Mouse (Mus musculus) ZHBTc4 (cell line): ENCODE measurements around the gene Rbpms2.
"Not testable (repeated sequence)": the region's sequence is repeated elsewhere in the genome, so short reads cannot be mapped to it uniquely, and the experiment has no call there.

Source experiments
- DNase-seq: peaks from one replicate; pipeline ENCODE4 v3.0.0-alpha.2; 2011; ENCODE audit warnings: low read depth, low spot score

Gene Rbpms2

DNA sequence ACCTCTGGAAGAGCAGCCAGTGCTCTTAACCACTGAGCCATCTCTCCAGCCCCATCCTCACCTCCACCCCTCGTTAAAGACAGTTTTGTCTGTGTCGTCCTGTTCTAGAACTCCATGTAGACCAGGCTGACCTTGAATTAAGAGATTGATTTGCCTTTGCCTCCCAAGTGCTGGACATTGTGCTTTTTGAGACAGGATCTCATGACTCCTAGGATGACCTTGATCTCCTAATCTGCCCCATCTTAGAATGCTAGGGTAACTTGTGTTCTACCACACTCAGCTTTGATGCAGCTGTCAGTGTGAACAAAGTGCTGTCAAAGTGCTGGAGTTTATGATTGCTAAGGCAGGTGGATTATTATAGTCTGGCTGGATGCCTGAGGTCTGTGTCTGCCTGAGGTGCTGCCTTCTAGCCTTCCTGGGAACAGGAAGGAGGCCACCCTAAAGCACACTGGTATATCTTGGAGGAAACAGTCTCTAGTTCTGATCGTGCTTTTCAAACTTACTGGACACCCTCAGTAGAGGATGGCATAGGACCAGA, 25.3 kb downstream of the Rbpms2 start:
- no peak for DNase-seq

GRCm38 (mm10) chr9:65655540-65655939, 26.1 kb downstream of the Rbpms2 start:
- no peak for DNase-seq

- DNase-seq: no peak
These were observed 27.8 kb downstream of the Rbpms2 start for GRCm38 (mm10) chr9:65657218-65657617.

DNA sequence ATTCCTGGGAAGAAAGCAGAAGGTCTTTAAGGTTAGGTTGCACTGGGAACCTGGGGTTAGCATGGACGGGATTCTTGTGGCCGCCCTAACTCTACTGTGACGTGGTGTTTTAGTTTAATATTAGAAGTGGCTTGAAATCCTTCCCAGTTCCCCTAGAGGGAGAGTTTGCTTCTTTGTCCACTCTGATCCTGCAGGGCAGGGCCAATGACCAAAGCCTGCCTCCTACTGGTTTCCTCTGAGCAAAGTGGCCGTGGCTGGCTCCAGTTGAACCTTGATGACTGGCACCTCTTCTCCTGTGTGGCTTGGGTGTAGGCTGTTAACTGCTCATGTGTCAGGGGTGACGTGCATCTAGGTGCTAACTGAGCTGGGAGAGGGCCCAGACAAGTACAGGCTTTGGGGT, 31.6 kb downstream of the Rbpms2 start:
- DNase-seq: no peak

- DNase-seq: no peak
These were observed 32.0 kb downstream of the Rbpms2 start for GRCm38 (mm10) chr9:65661493-65661892.

GRCm38 (mm10) chr9:65664163-65664562, 34.7 kb downstream of the Rbpms2 start:
- DNase-seq: peak; percentile 83

DNA sequence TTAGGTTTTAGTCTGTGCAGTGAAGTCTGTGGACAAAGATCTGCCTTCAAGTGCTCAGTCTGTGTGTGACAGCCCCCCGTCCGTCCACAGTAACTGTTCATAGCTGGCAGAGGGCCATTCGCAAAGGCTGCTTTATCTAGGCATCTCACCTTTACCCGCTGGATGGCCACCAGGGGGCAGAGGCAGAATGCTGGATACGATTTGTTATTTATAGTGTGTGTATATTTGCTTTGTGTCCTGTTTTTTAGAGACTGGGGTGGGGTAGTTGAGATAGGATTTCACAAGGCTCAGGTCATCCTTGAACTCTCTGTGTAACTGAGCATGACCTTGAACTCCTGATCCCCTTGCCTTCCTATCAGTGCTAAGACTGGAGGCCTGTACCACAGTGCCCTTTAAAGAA, 36.6 kb downstream of the Rbpms2 start:
- peak; percentile 81 for DNase-seq

DNA sequence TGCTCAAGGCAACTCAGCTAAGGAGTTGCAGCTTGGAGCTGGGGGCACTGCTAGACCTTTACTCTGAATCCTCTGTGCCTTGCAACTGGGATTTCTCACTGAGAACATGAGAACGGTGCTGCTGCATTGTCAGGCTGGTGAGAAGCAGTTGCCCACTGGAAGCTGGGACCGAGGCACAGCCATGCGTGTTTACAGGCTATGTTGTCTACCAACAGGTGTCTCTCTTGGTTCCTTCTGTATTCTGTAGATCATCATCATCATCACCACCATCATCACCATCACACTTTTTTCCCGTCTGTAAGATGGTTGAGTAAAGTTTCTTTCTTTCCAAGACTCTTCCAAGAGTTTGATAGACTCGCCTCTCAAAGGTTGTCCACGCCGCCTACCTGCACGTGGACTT, 38.3 kb downstream of the Rbpms2 start, which contains the start of gene Oaz2:
Gene Oaz2 (plus strand): TSS at position 301 of the 400 bp plus-strand sequence.
- DNase-seq: no peak

- peak; percentile 81 for DNase-seq
These were observed 42.0 kb downstream of the Rbpms2 start for GRCm38 (mm10) chr9:65671431-65671931.

GRCm38 (mm10) chr9:65672996-65673395, 43.5 kb downstream of the Rbpms2 start:
- no peak for DNase-seq

DNA sequence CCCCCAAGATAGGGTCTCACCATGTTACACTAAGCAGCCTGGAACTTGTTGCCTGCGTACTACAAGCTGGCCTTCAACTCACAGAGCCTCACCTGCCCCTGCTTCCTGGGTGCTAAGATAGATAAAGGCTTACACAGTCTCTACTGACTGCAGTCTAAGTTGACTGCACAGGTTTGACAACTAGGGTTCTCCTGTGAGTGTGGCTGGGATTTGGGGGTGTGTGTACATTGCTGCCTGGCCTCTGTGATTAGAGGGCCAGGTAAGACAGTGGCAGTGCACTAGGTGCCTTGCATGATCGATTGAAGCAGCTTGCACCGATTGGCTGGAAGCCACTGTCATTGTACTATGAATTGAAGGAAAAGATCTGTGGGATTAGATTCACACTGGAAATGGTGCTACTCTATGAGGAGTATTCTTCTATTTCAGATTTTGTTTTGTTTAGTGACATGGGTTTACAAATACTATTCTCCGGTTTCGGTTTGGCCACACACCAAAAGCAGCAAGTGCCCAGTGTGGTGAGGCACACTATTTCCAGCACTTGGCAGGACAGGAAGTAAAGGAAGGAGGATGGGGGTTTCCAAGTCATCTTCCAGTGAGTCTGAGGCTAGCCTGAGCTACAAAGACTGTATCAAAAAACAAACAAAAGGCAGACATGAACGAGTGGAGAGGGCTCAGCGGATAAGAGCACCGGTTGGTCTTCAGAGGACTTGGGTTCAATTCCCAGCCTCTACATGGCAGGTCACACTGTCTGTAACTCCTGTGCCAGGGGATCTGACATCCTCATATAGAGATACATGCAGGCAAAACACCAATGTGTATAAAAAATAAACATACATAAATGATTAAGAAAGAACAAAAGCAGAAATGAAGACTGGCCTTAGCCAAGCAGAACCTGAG, 46.3 kb downstream of the Rbpms2 start:
- no peak for DNase-seq

- DNase-seq: peak; percentile 98
These were observed 47.1 kb downstream of the Rbpms2 start for GRCm38 (mm10) chr9:65676358-65677118.

- DNase-seq: no peak
These were observed 47.6 kb downstream of the Rbpms2 start for GRCm38 (mm10) chr9:65677119-65677462.

GRCm38 (mm10) chr9:65679181-65679761, 49.8 kb downstream of the Rbpms2 start:
- DNase-seq: peak; percentile 87

GRCm38 (mm10) chr9:65680938-65681633, 51.6 kb downstream of the Rbpms2 start:
- DNase-seq: no peak

GRCm38 (mm10) chr9:65681634-65681940, 52.1 kb downstream of the Rbpms2 start:
- no peak for DNase-seq

DNA sequence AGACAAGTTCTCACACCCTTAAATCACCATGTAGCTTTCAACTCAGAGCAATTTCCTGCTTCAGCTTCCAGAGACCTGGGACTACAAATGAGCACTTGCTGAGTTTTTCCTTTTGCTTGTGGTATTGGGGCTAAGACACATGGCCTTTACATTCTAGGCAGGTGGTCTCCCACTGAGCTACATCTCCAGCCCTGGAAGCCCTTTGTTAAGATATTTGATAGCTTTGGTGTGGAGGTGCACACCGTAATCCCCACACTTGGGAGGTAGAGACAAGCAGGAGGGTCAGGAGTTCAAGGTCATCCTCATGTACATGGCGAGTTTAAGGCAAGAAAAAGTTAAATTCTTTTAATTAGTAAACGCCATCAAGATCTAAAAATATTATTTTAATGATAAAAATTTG, 52.7 kb downstream of the Rbpms2 start:
- DNase-seq: no peak

DNA sequence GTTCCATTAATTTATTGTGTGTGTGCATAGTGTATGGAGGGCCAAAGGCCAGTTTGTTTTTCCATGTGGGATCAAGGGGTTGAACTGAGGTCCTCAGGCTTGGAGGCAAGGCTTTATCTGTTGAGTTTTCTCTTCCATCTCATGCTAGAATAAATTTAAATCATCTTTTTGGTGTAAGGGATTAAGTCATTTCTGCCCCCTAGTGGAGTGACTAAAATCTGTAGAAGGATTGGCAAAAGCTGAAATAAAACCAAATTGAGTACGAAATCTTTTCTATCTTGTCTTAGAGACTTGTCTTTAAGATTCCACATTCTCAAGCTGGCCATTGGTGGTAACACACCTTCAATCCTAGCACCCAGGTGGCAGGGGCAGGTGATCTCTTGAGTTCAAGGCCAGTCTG, 53.5 kb downstream of the Rbpms2 start:
- DNase-seq: no peak

DNA sequence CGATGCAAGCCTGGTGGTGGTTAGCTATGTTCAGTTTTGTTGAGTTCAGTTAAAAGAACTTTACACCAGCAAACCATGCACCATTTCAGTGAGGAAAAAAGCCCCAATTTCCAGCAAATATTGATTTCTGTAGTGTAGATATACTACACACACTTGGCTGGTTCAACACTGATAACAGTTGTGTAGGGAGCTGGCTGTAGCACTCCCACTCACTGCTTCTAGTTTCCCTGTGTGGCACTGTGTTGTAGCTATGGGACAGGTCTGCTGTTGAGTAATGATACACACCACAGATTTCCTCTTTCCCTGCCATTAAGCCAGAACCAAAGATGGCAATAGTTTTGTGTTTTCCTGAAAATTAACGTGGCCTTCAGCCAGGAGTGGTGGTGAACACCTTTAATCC, 55.3 kb downstream of the Rbpms2 start:
- DNase-seq: no peak

DNA sequence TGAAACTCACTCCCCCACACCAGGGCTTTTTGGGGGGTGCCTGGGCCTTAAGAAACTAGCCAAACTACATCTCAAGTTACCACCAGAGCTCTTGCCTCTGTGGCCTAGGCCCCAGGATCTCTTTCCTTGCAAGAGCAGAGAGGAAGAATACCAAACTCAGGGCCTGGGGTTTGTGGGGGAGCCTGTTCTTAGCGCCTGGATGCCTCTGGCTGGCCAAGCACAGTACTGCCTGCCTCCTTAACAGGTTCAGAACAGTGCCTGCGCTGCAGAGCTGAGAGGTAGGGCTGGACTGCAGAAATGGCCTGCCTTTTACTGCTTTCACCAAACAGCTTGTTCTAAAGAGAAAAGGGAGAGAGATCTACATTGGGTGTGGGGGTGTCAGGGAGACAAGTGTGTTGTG, 60.4 kb downstream of the Rbpms2 start:
- DNase-seq: not testable (repeated sequence)

DNA sequence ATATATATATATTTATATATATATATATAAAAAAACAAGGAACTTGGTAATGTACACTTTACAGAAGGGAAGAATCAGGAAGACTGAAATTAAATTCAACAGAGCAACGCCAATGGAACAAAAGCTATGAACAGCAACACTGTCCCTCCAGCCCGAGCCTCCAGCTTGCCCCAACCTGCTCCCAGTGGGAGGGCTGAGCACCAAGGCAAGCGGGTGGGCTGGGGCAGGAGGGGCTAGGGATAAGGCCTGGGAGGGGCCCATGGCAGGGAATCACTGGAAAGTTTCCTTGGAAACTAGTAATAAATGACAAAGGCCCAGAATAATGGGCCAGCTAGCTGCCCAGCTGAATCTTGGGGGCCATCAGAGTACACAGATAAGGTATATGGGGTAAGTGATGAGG, 63.0 kb downstream of the Rbpms2 start:
- no peak for DNase-seq
